Mouse (Mus musculus): ENCODE results near the gene Gc. TPM values are rescaled to one million over a fixed set of nuclear protein-coding genes. Genes with fewer than 3 reads are reported as not detected.

The Gc gene
- polyA plus RNA-seq (2015; fragmentation: Nextera tagmentation; extraction: Ambion mirVana), result 0.25 and 0.66 TPM in 2 replicates

DNA sequence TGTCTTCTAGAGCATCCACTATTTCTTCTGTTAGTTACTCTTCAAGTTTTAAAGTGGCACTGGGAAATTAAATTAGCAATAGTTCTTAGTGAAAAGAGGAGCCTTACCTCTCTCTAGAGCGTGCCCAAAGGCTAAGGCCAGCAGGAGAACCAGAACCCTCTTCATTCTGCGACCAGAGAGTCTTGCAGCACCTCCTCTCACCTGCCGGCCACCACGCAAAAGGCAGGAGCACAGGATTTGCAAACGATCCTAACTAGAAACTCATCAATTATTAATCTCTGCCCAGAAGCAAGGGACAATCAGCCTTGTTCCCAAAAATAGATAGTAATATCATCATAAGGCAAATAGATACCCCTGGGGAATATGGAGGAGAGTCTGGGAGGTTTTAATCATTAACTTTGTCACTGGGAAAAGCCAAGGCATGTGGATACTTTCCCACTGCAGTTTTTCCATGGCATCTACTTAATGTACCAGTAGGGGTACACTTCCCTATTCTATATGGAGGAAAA lies at the start of gene Gc:
TSS of gene Gc (minus strand) at position 345 of the 509 bp plus-strand sequence.

Other genes starting within 250 kb of the Gc start
- gene Npffr2, start 69.5 kb upstream of the Gc start, polyA plus RNA-seq (2015; fragmentation: Nextera tagmentation; extraction: Ambion mirVana), result 0.23 and 0.36 TPM in 2 replicates